Mouse (Mus musculus) forebrain, embryonic 14.5 days (tissue): ENCODE measurements at regions not wholly inside any gene's neighbourhood (a gene's known extent, or its start where the extent isn't known, plus 50 kb on each side); places are given as distances from the start of the nearest gene placed in this dataset.
"Not testable (repeated sequence)": the region's sequence is repeated elsewhere in the genome, so short reads cannot be mapped to it uniquely, and the experiment has no call there.

Source experiments
- ATAC-seq: fragments of 200-750 bp; cut with Nextera tagmentation; 2 replicates; pipeline ENCODE4 v1.8.0; 2017; ENCODE audit warnings: mild to moderate bottlenecking, moderate library complexity
- DNase-seq: peaks from one replicate; pipeline ENCODE4 v3.0.0-alpha.2; 2015; ENCODE audit warnings: low spot score
- H3K27ac ChIP-seq: fragments of 300-500 bp; sonication (generic); 2 replicates; pipeline ENCODE4 v1.5.1; 2014; ENCODE audit warnings: low read depth, mild to moderate bottlenecking, control low read depth, low read length, moderate library complexity
- H3K27me3 ChIP-seq: fragments of 300-500 bp; sonication (generic); replicated peaks from 2 replicates; pipeline ENCODE4 v1.6.1; 2014; ENCODE audit warnings: low read length, control low read depth, mixed read lengths; ENCODE audit not compliant: control insufficient read depth, insufficient read depth
- H3K36me3 ChIP-seq: fragments of 300-500 bp; sonication (generic); 2 replicates; pipeline ENCODE4 v1.6.1; 2014; ENCODE audit warnings: low read length, control low read depth; ENCODE audit not compliant: control insufficient read depth, insufficient read depth
- H3K4me1 ChIP-seq: fragments of 300-500 bp; sonication (generic); 2 replicates; pipeline ENCODE4 v1.6.1; 2014; ENCODE audit warnings: antibody characterized with exemption, low read length, control low read depth; ENCODE audit not compliant: control insufficient read depth, insufficient read depth
- H3K4me2 ChIP-seq: fragments of 300-500 bp; sonication (generic); 2 replicates; pipeline ENCODE4 v1.6.1; 2014; ENCODE audit warnings: mild to moderate bottlenecking, control low read depth, low read length
- H3K4me3 ChIP-seq: fragments of 300-500 bp; sonication (generic); 2 replicates; pipeline ENCODE4 v1.5.1; 2014; ENCODE audit warnings: low read depth, low read length, control low read depth
- H3K9ac ChIP-seq: fragments of 300-500 bp; sonication (generic); 2 replicates; pipeline ENCODE4 v1.6.1; 2014; ENCODE audit warnings: mild to moderate bottlenecking, low read length, control low read depth, moderate library complexity
- H3K9me3 ChIP-seq: fragments of 300-500 bp; sonication (generic); replicated peaks from 2 replicates; pipeline ENCODE4 v1.6.1; 2016; ENCODE audit warnings: low read length, control low read depth, mixed read lengths; ENCODE audit not compliant: control insufficient read depth
- WGBS: fragments of 180-500 bp; shearing (Covaris S2); extraction: QIAGEN DNeasy Blood & Tissue Kit; methylation state at CpG from one replicate; pipeline ENCODE4 v1.1.7; 2014; 5-methylcytosine and 5-hydroxymethylcytosine counted together

DNA sequence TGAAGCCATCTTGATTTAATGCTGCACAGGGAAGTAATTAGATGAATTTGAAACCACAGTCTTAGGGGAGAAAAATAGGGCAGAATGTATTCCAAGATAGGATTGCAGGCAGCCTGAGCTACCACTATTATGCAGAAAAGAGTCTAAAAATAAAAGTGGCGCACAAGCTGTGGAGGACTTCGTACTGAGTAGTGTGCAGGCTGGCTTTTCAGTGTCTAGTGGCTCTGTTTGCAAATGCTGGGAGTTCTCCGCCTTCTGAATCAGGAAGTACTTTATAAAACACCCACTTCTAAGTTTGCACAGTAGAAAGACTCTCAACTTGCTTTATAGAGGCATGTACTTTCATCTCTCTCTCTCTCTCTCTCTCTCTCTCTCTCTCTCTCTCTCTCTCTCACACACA lies 852.4 kb downstream of the Diaph2 start:
- no peak overlapping the region for H3K4me3 ChIP-seq
- H3K36me3 ChIP-seq = no peaks in the 10 kb centered on the region
- no peaks in the 10 kb centered on the region for H3K4me1 ChIP-seq
- H3K27ac ChIP-seq = no peak overlapping the region
- no peaks in the 10 kb centered on the region for H3K9me3 ChIP-seq
- H3K9ac ChIP-seq = no peak overlapping the region
- H3K27me3 ChIP-seq = no peaks in the 10 kb centered on the region
- no peak for ATAC-seq
- DNase-seq = no peak
- 80% methylated on average over 3 of the region's 3 CpGs for WGBS
- H3K4me2 ChIP-seq = no peak overlapping the region

DNA sequence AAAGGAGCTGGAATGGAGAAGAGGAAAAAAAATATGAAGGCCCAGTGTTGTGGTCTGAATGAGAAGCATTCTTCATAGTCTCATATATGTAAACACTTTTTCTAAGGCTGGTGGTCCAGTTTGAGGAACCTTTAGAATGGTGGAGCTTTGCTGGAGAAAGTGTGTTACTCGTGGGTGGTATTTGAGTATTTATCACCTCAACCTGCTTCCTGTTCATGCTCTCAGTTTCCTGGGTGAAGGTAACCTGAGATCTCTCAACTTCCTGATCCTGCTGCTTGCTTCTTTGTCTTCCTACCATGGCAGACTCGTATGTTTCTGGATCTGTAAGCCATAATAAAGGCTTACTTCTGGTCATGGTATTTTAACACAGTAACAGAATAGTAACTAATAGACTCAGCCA lies 889.0 kb downstream of the Diaph2 start:
- whole genome bisulfite sequencing = 76% methylated on average over 2 of the region's 2 CpGs
- H3K4me1 ChIP-seq = no peaks in the 10 kb centered on the region
- H3K27me3 ChIP-seq = no peaks in the 10 kb centered on the region
- H3K4me2 ChIP-seq = no peak overlapping the region
- DNase-seq = no peak
- no peak overlapping the region for H3K27ac ChIP-seq
- no peak overlapping the region for H3K9ac ChIP-seq
- no peaks in the 10 kb centered on the region for H3K36me3 ChIP-seq
- no peak overlapping the region for H3K4me3 ChIP-seq
- ATAC-seq = no peak
- H3K9me3 ChIP-seq = no peaks in the 10 kb centered on the region

DNA sequence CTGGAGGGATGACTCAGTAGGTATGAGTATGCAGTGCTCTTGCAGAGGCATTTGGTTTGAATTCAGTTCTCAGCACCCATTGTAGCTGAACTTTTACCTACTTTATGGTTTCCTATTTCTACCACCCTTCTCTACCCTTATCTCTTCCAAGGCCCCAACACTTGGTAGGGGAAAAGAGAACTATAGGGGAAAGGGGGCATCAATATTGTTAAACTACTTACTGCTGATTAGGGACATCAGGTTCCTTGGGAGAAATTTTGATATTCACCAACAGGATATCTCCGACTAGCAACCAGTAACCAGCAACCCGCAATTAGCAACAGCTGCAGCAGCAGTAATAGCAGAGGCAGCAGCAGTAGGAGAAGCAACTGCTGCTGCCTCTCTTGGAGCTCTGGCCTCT lies 906.3 kb downstream of the Diaph2 start:
- no peaks in the 10 kb centered on the region for H3K36me3 ChIP-seq
- no peak overlapping the region for H3K9ac ChIP-seq
- H3K9me3 ChIP-seq = no peaks in the 10 kb centered on the region
- DNase-seq (no peak), ATAC-seq (no peak)
- 89% methylated on average over 2 of the region's 2 CpGs for WGBS
- H3K27me3 ChIP-seq = no peaks in the 10 kb centered on the region
- no peak overlapping the region for H3K4me3 ChIP-seq
- H3K27ac ChIP-seq = no peak overlapping the region
- no peaks in the 10 kb centered on the region for H3K4me1 ChIP-seq
- H3K4me2 ChIP-seq = no peak overlapping the region

DNA sequence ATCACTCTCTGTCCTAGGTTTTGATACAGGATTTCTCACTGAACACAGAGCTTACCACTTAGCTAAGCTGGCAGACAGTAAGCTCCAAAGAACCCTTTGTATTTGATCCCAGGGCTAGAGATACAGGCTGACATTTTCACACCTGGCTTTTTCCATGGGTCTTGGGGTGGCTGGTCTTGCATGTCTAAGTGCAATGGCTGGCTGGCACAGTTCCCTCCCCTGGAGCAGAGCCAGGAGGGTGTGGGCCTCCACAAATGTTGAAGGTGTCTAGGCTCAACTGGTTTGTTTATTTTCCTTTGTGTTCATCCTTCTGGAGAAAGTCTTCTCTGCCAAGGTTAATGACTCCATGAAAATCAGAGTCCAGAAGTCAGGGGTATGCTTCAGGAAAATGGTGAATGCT lies 934.8 kb downstream of the Diaph2 start:
- Histone ChIP-seq H3K4me2 (no peak overlapping the region), H3K36me3 (no peaks in the 10 kb centered on the region), H3K4me3 (no peak overlapping the region), H3K9me3 (no peaks in the 10 kb centered on the region), H3K27me3 (no peaks in the 10 kb centered on the region), H3K4me1 (no peaks in the 10 kb centered on the region), H3K9ac (no peak overlapping the region), H3K27ac (no peak overlapping the region)
- DNase-seq = no peak
- no peak for ATAC-seq

DNA sequence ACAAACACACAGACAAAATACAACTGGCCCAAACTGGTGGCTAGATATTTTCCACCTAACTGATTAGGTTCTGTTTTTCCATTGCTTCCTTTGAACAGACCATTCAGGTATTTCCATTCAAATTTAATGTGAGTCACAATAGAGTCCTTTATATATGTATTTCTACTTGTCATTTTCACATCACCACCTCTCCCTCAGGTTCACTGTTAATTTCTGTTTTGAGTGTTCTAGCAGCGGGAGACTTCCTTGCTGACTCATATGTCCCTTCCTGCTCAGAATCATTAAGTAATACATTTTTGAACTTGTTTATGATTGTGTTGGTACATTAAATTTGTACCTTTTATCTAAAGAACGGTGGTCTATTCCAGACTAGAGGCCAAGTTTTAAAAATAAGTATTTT lies 959.4 kb downstream of the Diaph2 start:
- no peak for DNase-seq
- no peak for ATAC-seq
- H3K4me1 ChIP-seq = no peaks in the 10 kb centered on the region
- WGBS = 83% methylated on average over 2 of the region's 2 CpGs
- H3K9me3 ChIP-seq = no peaks in the 10 kb centered on the region
- no peak overlapping the region for H3K4me2 ChIP-seq
- H3K9ac ChIP-seq = no peak overlapping the region
- no peaks in the 10 kb centered on the region for H3K36me3 ChIP-seq
- no peak overlapping the region for H3K27ac ChIP-seq
- H3K4me3 ChIP-seq = no peak overlapping the region
- no peaks in the 10 kb centered on the region for H3K27me3 ChIP-seq

DNA sequence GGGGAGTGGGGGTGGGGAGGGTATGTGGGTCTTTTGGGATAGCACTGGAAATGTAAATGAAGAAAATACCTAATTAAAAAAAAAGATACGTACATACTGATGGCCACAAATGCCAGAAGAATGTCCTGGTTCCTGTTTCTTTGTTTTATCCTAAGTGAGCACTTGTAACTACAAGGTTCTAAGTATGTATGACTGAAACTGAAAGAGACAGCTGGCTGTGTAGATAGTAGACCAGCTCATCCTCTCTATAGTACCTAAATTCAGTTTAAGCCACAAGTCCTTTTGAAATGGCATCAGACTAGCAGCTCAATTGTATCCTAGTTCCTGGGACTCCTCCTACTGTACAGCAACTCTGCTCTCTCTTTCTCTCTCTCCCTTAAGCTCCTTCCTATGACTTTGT lies 994.6 kb downstream of the Diaph2 start:
- not testable (repeated sequence) for H3K36me3 ChIP-seq, H3K9ac ChIP-seq, H3K9me3 ChIP-seq, H3K4me2 ChIP-seq, H3K27ac ChIP-seq, H3K4me1 ChIP-seq, H3K27me3 ChIP-seq, DNase-seq, ATAC-seq, H3K4me3 ChIP-seq
- WGBS = 87% methylated on average over 1 of the region's 1 CpGs
